Mouse (Mus musculus) ovary, postnatal 14 days (tissue): ENCODE results near the gene Ugt1a5.

Experiments
- DNase-seq: peaks from one replicate; pipeline ENCODE4 v3.0.0; 2022; ENCODE audit warnings: low spot score

Ugt1a5 gene

DNA sequence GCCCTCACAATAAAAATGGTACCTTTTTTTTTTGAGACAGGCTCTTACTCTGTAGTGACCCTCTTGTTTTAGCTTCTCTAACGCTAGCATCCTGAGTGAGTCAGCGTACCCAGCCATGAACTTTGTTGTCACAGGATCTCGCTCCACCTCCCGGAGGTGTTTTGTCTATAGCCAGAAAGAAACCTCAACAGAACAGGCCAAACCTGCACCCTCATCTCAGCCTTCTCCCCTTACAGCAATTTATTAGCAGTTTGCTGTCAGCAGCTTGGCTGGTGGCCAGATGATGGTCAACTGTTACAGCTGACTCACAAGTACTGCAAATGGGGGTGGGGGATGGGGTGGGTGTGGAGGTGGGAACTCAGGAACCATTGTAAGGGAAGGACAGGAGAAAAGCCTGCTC lies 96.4 kb downstream of the Ugt1a5 start:
- peak; percentile 80 for DNase-seq

DNA sequence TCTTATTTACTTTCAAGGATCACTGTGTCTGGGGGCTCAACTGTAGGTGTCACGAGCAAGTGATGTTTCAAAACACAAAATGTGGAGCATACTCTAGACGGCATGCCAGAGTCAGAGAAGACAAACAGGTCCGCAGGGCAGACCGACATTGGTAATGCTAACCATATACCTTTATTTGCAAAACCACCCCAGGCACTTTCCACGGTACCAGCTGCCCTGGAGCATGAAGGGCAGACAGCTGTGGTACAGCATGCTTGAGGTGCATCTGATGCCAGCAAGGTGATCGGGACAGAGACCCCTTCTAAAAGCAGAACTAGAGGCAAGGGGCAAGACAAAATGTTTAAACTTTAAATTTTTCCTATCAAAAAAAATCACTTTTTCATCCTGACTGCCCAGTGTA lies 97.1 kb downstream of the Ugt1a5 start:
- no peak for DNase-seq

DNA sequence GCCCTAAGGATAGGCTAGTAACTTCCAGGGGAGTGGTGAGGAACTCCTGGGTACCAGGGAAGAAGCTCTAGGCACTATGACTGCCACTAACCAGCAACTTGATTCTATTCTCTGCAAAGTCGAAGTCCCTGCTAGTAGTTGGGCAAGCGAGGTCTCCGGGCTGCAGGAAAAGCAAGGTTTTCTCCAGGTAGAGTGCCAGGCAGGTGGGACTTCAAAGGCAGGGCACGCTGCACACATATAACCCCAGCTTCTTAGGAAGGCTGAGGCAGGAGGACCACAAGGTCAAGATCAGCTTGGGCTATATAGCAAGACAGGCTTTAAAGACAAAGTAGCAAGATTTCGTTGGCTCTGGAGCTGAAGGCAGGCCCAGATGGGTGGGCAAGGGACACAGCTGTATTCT lies 98.0 kb downstream of the Ugt1a5 start:
- DNase-seq = no peak

DNA sequence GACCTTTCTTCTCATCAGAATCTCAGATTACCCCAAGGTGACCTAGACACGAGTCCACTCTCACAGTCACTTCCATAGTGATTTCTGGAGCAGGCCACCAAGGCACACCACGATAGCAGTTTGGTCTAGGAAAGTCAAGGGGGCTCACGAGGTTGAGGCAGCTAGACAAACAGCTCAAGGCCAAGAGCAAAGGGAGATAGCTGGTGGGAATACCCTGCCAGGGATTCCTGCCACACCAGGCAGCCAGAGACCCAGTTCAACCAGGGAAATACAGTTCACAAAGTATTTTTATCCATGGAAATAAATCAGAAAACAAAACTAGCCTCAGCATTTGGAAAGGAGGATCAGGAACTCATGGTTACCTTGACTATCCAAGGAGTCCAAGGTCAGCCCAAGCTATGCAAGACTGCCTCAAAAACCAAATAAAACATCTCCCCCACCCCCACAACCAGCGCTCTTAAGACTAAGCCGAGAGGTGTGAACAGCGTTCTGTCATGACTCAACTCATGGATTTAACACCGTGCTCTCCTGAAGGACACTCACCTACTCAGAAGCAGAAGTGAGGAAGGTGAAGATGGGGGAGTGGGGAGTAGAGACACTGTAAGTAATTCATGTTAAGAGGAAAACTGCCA lies 98.5 kb downstream of the Ugt1a5 start:
- DNase-seq = no peak

DNA sequence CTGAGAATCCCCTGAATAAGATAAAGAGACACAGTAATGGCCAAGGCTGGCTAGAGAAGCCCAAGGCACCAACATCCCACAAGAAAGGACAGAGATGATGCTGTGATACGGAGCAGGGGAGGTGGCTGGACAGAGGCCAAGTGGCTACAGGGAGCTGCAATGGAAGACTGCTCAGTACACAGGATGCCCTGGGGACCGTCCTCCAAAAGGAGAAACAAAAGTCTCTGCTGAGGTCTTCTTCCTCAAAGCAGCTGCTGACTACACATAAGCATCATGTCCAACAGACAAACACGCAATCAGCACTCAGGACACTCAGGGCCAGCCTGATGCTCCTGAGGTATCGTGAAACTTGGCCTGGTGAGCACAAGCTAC lies 99.0 kb downstream of the Ugt1a5 start:
- no peak for DNase-seq

DNA sequence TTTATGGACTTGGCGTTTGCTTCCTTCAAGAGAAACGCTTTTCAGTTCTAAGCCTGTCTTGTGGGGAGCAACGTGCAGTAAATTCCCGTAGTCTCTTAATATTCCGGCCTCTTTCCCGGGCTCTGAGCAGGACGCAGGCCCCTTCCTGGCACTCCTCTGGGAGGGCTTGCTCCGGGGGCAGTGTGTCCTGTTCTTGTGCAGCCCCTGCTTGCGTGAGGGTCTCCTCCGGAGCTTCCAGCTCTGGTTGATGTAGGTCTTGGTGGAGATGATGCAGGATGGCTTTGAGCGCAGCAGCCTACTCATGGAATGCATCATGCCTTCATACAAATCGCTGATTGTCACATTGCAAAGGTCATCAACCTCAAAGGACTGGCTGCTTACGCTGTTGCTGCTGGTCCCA lies 100.3 kb downstream of the Ugt1a5 start:
- DNase-seq = no peak

DNA sequence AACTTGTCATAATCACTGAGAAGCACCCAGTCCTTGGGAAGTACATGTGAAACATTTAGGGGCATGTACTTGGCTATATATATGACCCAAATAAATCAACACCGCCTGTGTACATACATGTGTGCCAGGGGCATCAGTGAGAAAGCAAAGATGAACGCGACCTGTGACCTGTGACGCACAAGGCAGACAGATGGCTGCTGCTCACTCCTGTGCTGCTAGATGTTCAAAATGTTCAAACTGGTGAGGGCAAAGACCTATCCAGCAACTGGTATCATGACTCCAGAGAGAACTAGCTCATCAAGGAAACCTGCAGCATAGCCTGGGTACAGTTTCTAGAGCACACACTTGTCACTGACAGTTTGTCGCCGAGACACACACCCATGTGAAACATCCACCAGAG lies 101.7 kb downstream of the Ugt1a5 start:
- DNase-seq = no peak

DNA sequence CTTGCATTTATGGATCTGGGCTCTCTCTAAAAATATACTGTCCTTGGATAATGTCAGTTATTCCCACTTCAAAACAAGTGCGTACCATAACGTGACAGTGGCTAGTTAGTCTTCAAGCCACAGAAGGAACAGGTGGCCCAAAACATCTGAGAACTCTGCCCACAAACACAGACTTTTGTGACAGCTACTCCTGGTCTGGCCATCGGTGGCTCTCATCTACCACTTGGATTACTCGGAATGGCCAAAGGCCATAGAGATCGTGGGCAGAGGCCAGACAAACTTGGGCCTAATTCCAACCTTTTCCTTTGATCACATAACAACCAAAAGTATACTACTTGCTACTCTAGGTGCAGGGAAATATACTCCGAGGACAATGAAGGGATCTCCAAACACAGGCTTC lies 102.3 kb downstream of the Ugt1a5 start:
- no peak for DNase-seq
